Mouse (Mus musculus) embryonic fibroblast, embryonic 13.5 days (primary cell): ENCODE results near the gene Kcnj9.

ENCODE experiments used
- CTCF ChIP-seq: IDR thresholded peaks from 2 replicates; pipeline ENCODE4 v1.5.1; 2011; ENCODE audit warnings: mild to moderate bottlenecking, control low read depth, low read length, moderate library complexity, borderline replicate concordance; ENCODE audit not compliant: insufficient read depth
- POLR2A ChIP-seq: IDR thresholded peaks from 2 replicates; pipeline ENCODE4 v1.6.1; 2011; ENCODE audit warnings: low read depth, mild to moderate bottlenecking, control low read depth, low read length, moderate library complexity

GRCm38 (mm10) chr1:172301180-172301579 lies 27.9 kb downstream of the Kcnj9 start:
- TF ChIP-seq CTCF (no peak), POLR2A (no peak)
